Mouse (Mus musculus): Measurements from ENCODE around the gene Trp53.

GRCm38 (mm10) chr11:69558756-69559155 lies 21.4 kb upstream of the Trp53 start:
- TF ChIP-seq CTCF (IDR thresholded peaks at IDR 0.05; ENCODE audit: low read depth) (no peak), EP300 (IDR thresholded peaks at IDR 0.05; ENCODE audit: low read depth) (no peak)

Measured in liver, postnatal 0 days (tissue).